Mouse (Mus musculus) CD4-positive naive resting alpha-beta T cell, adult 76 days (primary cell): Measurements from ENCODE around the gene Taf1c. TPM values are rescaled to one million over a fixed set of nuclear protein-coding genes. Genes with fewer than 3 reads are reported as not detected.

Experiments
- total RNA-seq: library from RNA; stranded (reverse); gene quantifications from one replicate; pipeline ENCODE4 v1.2.4, GENCODE M21; 2023

Gene Taf1c
- total RNA-seq = 21.8 TPM

DNA sequence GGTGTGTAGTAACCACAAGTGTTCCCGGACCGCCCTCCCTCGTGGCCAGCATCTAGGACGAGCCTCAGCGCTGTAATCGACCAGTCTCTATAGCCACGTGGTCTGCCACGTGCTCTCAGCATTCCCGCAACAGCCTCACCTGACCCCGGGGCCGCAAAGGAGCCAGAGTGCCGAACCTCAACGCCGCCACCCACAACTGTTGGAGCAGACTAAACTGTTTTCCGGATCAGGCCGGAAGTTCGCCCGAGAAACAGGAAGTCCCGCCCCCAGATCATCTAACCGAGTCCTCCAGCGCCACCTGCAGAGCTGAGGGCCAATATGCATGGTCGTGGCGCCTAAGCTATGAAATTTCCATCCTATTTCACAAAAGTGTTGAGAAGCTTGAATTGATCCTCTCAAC is at the start of gene Taf1c:
Gene Taf1c (minus strand): TSS at position 227 of the 400 bp plus-strand sequence.

GRCm38 (mm10) chr8:119635378-119635777 is 30.4 kb upstream of the Taf1c start, which contains the start of gene Kcng4:
Gene Kcng4, minus strand, starts transcription at chr8:119635680.

GRCm38 (mm10) chr8:119612471-119612870 is 7.4 kb upstream of the Taf1c start, which contains the start of gene Adad2:
Gene Adad2, plus strand, starts transcription at chr8:119612747.

GRCm38 (mm10) chr8:119574437-119575365 is 30.3 kb downstream of the Taf1c start, which contains the start of the genes Hsdl1 and Dnaaf1:
Gene Hsdl1, minus strand, starts transcription at chr8:119575183.
Gene Dnaaf1, plus strand, starts transcription at chr8:119575235.

GRCm38 (mm10) chr8:119558603-119559401 is 46.2 kb downstream of the Taf1c start, which contains the start of gene Mbtps1:
Gene Mbtps1, minus strand, starts transcription at chr8:119558735.

Other genes with a start within 250 kb of the Taf1c start
- 12.2 TPM for gene Mlycd, start 210.3 kb downstream of the Taf1c start, total RNA-seq
- 7.7 TPM for gene Osgin1, start 171.1 kb downstream of the Taf1c start, total RNA-seq
- gene Necab2, start 158.5 kb downstream of the Taf1c start, total RNA-seq = not detected
- gene Slc38a8, start 103.5 kb downstream of the Taf1c start, total RNA-seq = 1.4 TPM
- 199 TPM for gene Mbtps1, start 46.5 kb downstream of the Taf1c start, total RNA-seq
- gene Hsdl1, start 30.0 kb downstream of the Taf1c start, total RNA-seq = 65.4 TPM
- not detected for gene Dnaaf1, start 30.0 kb downstream of the Taf1c start, total RNA-seq
- not detected for gene Adad2, start 7.5 kb upstream of the Taf1c start, total RNA-seq
- gene Kcng4, start 30.5 kb upstream of the Taf1c start, total RNA-seq = not detected
- gene Wfdc1, start 61.1 kb upstream of the Taf1c start, total RNA-seq = not detected
- gene Atp2c2, start 94.8 kb upstream of the Taf1c start, total RNA-seq = not detected
- 3.6 TPM for gene Tldc1, start 173.2 kb upstream of the Taf1c start, total RNA-seq
- 510 TPM for gene Cotl1, start 235.3 kb upstream of the Taf1c start, total RNA-seq